In the genomic region with DNA sequence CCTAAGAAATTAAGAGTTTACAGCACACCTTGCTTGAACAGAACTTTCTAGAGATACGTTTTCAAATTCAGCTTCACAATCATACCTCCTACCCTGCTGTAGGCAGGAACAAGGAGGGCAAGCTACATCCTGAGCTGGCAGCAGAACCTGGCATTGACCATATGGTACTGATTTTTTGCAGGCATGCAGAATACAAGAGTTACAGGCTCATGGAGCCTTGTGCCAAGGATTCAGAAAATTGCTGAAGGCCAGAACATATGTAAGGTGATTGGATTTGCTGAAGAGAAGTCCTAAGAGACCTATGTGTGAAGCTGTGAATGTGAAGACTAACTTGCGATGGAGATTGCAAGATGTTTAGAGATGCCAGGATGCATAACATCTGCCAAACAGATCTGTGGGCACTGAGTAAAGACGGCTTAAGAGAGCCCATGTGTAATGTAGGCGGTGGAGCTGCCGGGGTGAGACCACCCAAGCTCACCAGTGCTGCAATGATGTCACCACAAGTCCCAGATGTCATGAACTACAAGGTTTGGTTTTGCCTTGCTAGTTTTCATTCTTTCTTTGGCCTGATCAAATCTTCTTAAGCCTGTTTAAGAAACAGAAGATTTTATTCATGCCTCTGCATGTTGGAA, we compare ENCODE assay signal across 23 mouse cellular contexts.
DNase-seq lines count a peak whose midpoint lies in the region; ATAC-seq and TF ChIP-seq lines count a peak whose summit lies in the region.
"Had no signal": no experiment of that assay in that cellular context is flagged by ENCODE, and none has a peak within 500 bp of the region (broad histone marks: within the 10 kb centered on the region; RNA-seq: fewer than 3 reads in every experiment).

No protein-coding gene starts in this region.

- 81% methylated on average over 5 of the region's 5 CpGs for WGBS in midbrain, postnatal 0 days
- 90% methylated on average over 5 of the region's 5 CpGs for WGBS in midbrain, embryonic 14.5 days
- WGBS in embryonic facial prominence, embryonic 14.5 days: 56% methylated on average over 5 of the region's 5 CpGs
- WGBS in midbrain, embryonic 16.5 days: 82% methylated on average over 5 of the region's 5 CpGs

- no peak for TF ChIP-seq CTCF in midbrain, postnatal 0 days (IDR thresholded peaks at IDR 0.05)

- H3K4me2 ChIP-seq in midbrain, postnatal 0 days (ENCODE audit: low read depth, low read length, poor library complexity, severe bottlenecking): no peak overlapping the region
- H3K4me2 ChIP-seq in midbrain, embryonic 14.5 days (ENCODE audit: low read length): no peak overlapping the region
- no peak overlapping the region for H3K4me2 ChIP-seq in embryonic facial prominence, embryonic 14.5 days (ENCODE audit: low read depth, low read length)
- H3K4me2 ChIP-seq in midbrain, embryonic 16.5 days (ENCODE audit: low read length): no peak overlapping the region
- H3K4me2 ChIP-seq: embryonic facial prominence, embryonic 12.5 days; hindbrain, embryonic 12.5 days; intestine, embryonic 15.5 days; midbrain, embryonic 13.5 days had no signal

- H3K27ac ChIP-seq in midbrain, postnatal 0 days (ENCODE audit: low read depth, low read length): no peak overlapping the region
- no peak overlapping the region for H3K27ac ChIP-seq in midbrain, embryonic 14.5 days (replicated peaks; ENCODE audit: low read depth, low read length)
- no peak overlapping the region for H3K27ac ChIP-seq in embryonic facial prominence, embryonic 14.5 days (replicated peaks; ENCODE audit: low read depth, low read length)
- no peak overlapping the region for H3K27ac ChIP-seq in midbrain, embryonic 16.5 days (ENCODE audit: low read length)
- H3K27ac ChIP-seq: embryonic facial prominence, embryonic 12.5 days; heart, embryonic 10.5 days; hindbrain, embryonic 12.5 days; intestine, embryonic 15.5 days; limb, embryonic 10.5 days; midbrain, embryonic 13.5 days had no signal

- no peaks in the 10 kb centered on the region for H3K4me1 ChIP-seq in midbrain, postnatal 0 days (ENCODE audit: insufficient read depth, low read length)
- no peaks in the 10 kb centered on the region for H3K4me1 ChIP-seq in midbrain, embryonic 14.5 days (ENCODE audit: control insufficient read depth, insufficient read depth, low read length)
- H3K4me1 ChIP-seq in embryonic facial prominence, embryonic 14.5 days (ENCODE audit: control insufficient read depth, insufficient read depth, low read length): no peaks in the 10 kb centered on the region
- no peaks in the 10 kb centered on the region for H3K4me1 ChIP-seq in midbrain, embryonic 16.5 days (ENCODE audit: control insufficient read depth, insufficient read depth, low read length)
- H3K4me1 ChIP-seq: embryonic facial prominence, embryonic 12.5 days; heart, embryonic 10.5 days; hindbrain, embryonic 12.5 days; intestine, embryonic 15.5 days; limb, embryonic 10.5 days; midbrain, embryonic 13.5 days had no signal

- peak; percentile 5 to 20 for DNase-seq in frontal cortex, adult 2 months (ENCODE audit: extremely low spot score in 1 of 2, low spot score in 1 of 2)
- no peak for DNase-seq in frontal cortex, postnatal 25 days (ENCODE audit: low spot score in 2 of 2)
- peak; percentile 50 for DNase-seq in midbrain, postnatal 0 days (ENCODE audit: low spot score)
- DNase-seq in midbrain, embryonic 14.5 days: no peak
- peak; percentile 73 for DNase-seq in cerebellum, adult 8-10 months
- peak; percentile 68 for DNase-seq in embryonic facial prominence, embryonic 14.5 days (ENCODE audit: low spot score)
- no peak for DNase-seq in kidney, postnatal 25 days
- DNase-seq: adrenal gland, postnatal 14 days; heart, postnatal 10 days; kidney, adult 9 months; kidney, postnatal 4 days; layer of hippocampus, postnatal 36 days; liver, postnatal 0 days; lung, postnatal 14 days; thymus, postnatal 14 days had no signal

- no peak overlapping the region for H3K9ac ChIP-seq in midbrain, postnatal 0 days (replicated peaks; ENCODE audit: low read length, poor library complexity, severe bottlenecking)
- H3K9ac ChIP-seq in midbrain, embryonic 14.5 days (replicated peaks; ENCODE audit: low read length): no peak overlapping the region
- no peak overlapping the region for H3K9ac ChIP-seq in embryonic facial prominence, embryonic 14.5 days (ENCODE audit: low read depth, low read length)
- no peak overlapping the region for H3K9ac ChIP-seq in midbrain, embryonic 16.5 days (ENCODE audit: low read depth, low read length)
- H3K9ac ChIP-seq: embryonic facial prominence, embryonic 12.5 days; hindbrain, embryonic 12.5 days; intestine, embryonic 15.5 days; liver, postnatal 0 days; midbrain, embryonic 13.5 days had no signal

- no peaks in the 10 kb centered on the region for H3K9me3 ChIP-seq in midbrain, postnatal 0 days (ENCODE audit: low read length)
- no peaks in the 10 kb centered on the region for H3K9me3 ChIP-seq in midbrain, embryonic 14.5 days (ENCODE audit: control insufficient read depth, low read length)
- H3K9me3 ChIP-seq in embryonic facial prominence, embryonic 14.5 days (ENCODE audit: control insufficient read depth, low read length): no peaks in the 10 kb centered on the region
- no peaks in the 10 kb centered on the region for H3K9me3 ChIP-seq in midbrain, embryonic 16.5 days (replicated peaks; ENCODE audit: control insufficient read depth, low read length, poor library complexity, severe bottlenecking)
- H3K9me3 ChIP-seq: embryonic facial prominence, embryonic 12.5 days; heart, embryonic 10.5 days; hindbrain, embryonic 12.5 days; intestine, embryonic 15.5 days; limb, embryonic 10.5 days; midbrain, embryonic 13.5 days had no signal

- no peaks in the 10 kb centered on the region for H3K27me3 ChIP-seq in midbrain, postnatal 0 days (ENCODE audit: insufficient read depth, low read length)
- H3K27me3 ChIP-seq in midbrain, embryonic 14.5 days (ENCODE audit: control insufficient read depth, insufficient read depth, low read length): no peaks in the 10 kb centered on the region
- H3K27me3 ChIP-seq in embryonic facial prominence, embryonic 14.5 days (replicated peaks; ENCODE audit: control insufficient read depth, insufficient read depth, low read length): no peaks in the 10 kb centered on the region
- H3K27me3 ChIP-seq in midbrain, embryonic 16.5 days (ENCODE audit: control insufficient read depth, insufficient read depth, low read depth, low read length): no peaks in the 10 kb centered on the region
- H3K27me3 ChIP-seq: CH12.LX; embryonic facial prominence, embryonic 12.5 days; hindbrain, embryonic 12.5 days; intestine, embryonic 15.5 days; midbrain, embryonic 13.5 days had no signal

- no peaks in the 10 kb centered on the region for H3K36me3 ChIP-seq in midbrain, postnatal 0 days (ENCODE audit: insufficient read depth, low read length)
- H3K36me3 ChIP-seq in midbrain, embryonic 14.5 days (ENCODE audit: control insufficient read depth, insufficient read depth, low read length): no peaks in the 10 kb centered on the region
- no peaks in the 10 kb centered on the region for H3K36me3 ChIP-seq in embryonic facial prominence, embryonic 14.5 days (ENCODE audit: control insufficient read depth, insufficient read depth, low read length)
- no peaks in the 10 kb centered on the region for H3K36me3 ChIP-seq in midbrain, embryonic 16.5 days (ENCODE audit: control insufficient read depth, insufficient read depth, low read length)
- H3K36me3 ChIP-seq: embryonic facial prominence, embryonic 12.5 days; heart, embryonic 10.5 days; hindbrain, embryonic 12.5 days; intestine, embryonic 15.5 days; limb, embryonic 10.5 days; midbrain, embryonic 13.5 days had no signal

- no peak overlapping the region for H3K4me3 ChIP-seq in midbrain, postnatal 0 days (ENCODE audit: low read depth, low read length)
- H3K4me3 ChIP-seq in midbrain, embryonic 14.5 days (replicated peaks; ENCODE audit: low read depth, low read length): no peak overlapping the region
- H3K4me3 ChIP-seq in embryonic facial prominence, embryonic 14.5 days (ENCODE audit: low read depth, low read length): no peak overlapping the region
- no peak overlapping the region for H3K4me3 ChIP-seq in midbrain, embryonic 16.5 days (ENCODE audit: low read depth, low read length)
- H3K4me3 ChIP-seq: embryonic facial prominence, embryonic 12.5 days; heart, embryonic 10.5 days; hindbrain, embryonic 12.5 days; intestine, embryonic 15.5 days; limb, embryonic 10.5 days; midbrain, embryonic 13.5 days had no signal

- ATAC-seq in midbrain, postnatal 0 days (ENCODE audit: low FRiP score): no peak
- ATAC-seq in midbrain, embryonic 14.5 days (ENCODE audit: low FRiP score, low TSS enrichment): no peak
- ATAC-seq in embryonic facial prominence, embryonic 14.5 days (ENCODE audit: low read depth): peak; percentile 67; the same call in 1 of the 2 replicates
- ATAC-seq in midbrain, embryonic 16.5 days: no peak
- ATAC-seq: intestine, embryonic 15.5 days; liver, postnatal 0 days; midbrain, embryonic 13.5 days had no signal

Comparison
In these comparisons a context has a peak if more than half of its experiments do, and no peak if none do; other contexts are left out.
1. DNase-seq: peak in frontal cortex, adult 2 months (2 of 2), midbrain, postnatal 0 days (single experiment), cerebellum, adult 8-10 months (single experiment) and embryonic facial prominence, embryonic 14.5 days (single experiment); none in frontal cortex, postnatal 25 days (0 of 2), midbrain, embryonic 14.5 days (single experiment) and kidney, postnatal 25 days (0 of 2).